Comparison of ENCODE assay signal across 24 mouse cellular contexts in genomic region chr12:103686050-103686449, GRCm38 (mm10). TPM values are rescaled to one million over a fixed set of nuclear protein-coding genes. Genes with fewer than 3 reads are reported as not detected.
DNase-seq lines count a peak whose midpoint lies in the region; ATAC-seq lines count a peak whose summit lies in the region.
"Had no signal": no experiment of that assay in that cellular context is flagged by ENCODE, and none has a peak within 500 bp of the region (broad histone marks: within the 10 kb centered on the region; RNA-seq: fewer than 3 reads in every experiment).

No protein-coding gene starts in this region.

- 45% methylated on average over 3 of the region's 3 CpGs for WGBS in liver, embryonic 15.5 days (ENCODE audit: insufficient replicate concordance)
- WGBS in hindbrain, embryonic 16.5 days, result 78% methylated on average over 3 of the region's 3 CpGs
- WGBS in hindbrain, embryonic 14.5 days, result 84% methylated on average over 3 of the region's 3 CpGs

- peak overlapping the region; percentile 25 for H3K27ac ChIP-seq in liver, embryonic 15.5 days (replicated peaks)
- no peak overlapping the region for H3K27ac ChIP-seq in hindbrain, embryonic 16.5 days (ENCODE audit: low read depth, low read length)
- H3K27ac ChIP-seq in hindbrain, embryonic 14.5 days, result no peak overlapping the region
- H3K27ac ChIP-seq: embryonic facial prominence, embryonic 10.5 days; forebrain, embryonic 13.5 days; gastrocnemius, adult 2 months; heart, embryonic 15.5 days; kidney, embryonic 15.5 days; midbrain, embryonic 15.5 days had no signal

- H3K4me3 ChIP-seq in liver, embryonic 15.5 days (replicated peaks), result no peak overlapping the region
- no peak overlapping the region for H3K4me3 ChIP-seq in hindbrain, embryonic 16.5 days (ENCODE audit: low read length)
- no peak overlapping the region for H3K4me3 ChIP-seq in hindbrain, embryonic 14.5 days (replicated peaks; ENCODE audit: low read length)
- H3K4me3 ChIP-seq: embryonic facial prominence, embryonic 10.5 days; forebrain, embryonic 13.5 days; gastrocnemius, adult 2 months; heart, embryonic 15.5 days; kidney, embryonic 15.5 days; midbrain, embryonic 15.5 days had no signal

- DNase-seq in left cerebral cortex, adult 18-20 months (ENCODE audit: low spot score in 2 of 2), result peak; percentile 54 to 69
- DNase-seq in left cerebral cortex, postnatal 10 days (ENCODE audit: extremely low spot score in 1 of 2, low spot score in 2 of 2), result no peak
- peak; percentile 59 to 64 for DNase-seq in frontal cortex, adult 2 months (ENCODE audit: extremely low spot score in 1 of 2, low spot score in 1 of 2)
- peak; percentile 25 for DNase-seq in layer of hippocampus, adult 9-10 months (ENCODE audit: low spot score)
- DNase-seq in hindbrain, embryonic 14.5 days (ENCODE audit: low spot score), result no peak
- DNase-seq: adrenal gland, postnatal 14 days; B cell, adult 2 months; cerebellum, adult 18-20 months; cerebellum, postnatal 36 days; gastrocnemius, adult 2 months; heart, adult 11 months; thymus, adult 18-20 months had no signal

- H3K9me3 ChIP-seq in liver, embryonic 15.5 days (replicated peaks), result no peaks in the 10 kb centered on the region
- H3K9me3 ChIP-seq in hindbrain, embryonic 16.5 days (ENCODE audit: control insufficient read depth, low read length), result no peaks in the 10 kb centered on the region
- H3K9me3 ChIP-seq in hindbrain, embryonic 14.5 days (ENCODE audit: control insufficient read depth, low read length), result no peaks in the 10 kb centered on the region
- H3K9me3 ChIP-seq: embryonic facial prominence, embryonic 10.5 days; forebrain, embryonic 13.5 days; heart, embryonic 15.5 days; kidney, embryonic 15.5 days; midbrain, embryonic 15.5 days had no signal

- no peaks in the 10 kb centered on the region for H3K27me3 ChIP-seq in liver, embryonic 15.5 days
- no peaks in the 10 kb centered on the region for H3K27me3 ChIP-seq in hindbrain, embryonic 16.5 days (replicated peaks; ENCODE audit: control insufficient read depth, insufficient read depth, low read length)
- H3K27me3 ChIP-seq in hindbrain, embryonic 14.5 days (ENCODE audit: control insufficient read depth, insufficient read depth, low read length), result no peaks in the 10 kb centered on the region
- H3K27me3 ChIP-seq: forebrain, embryonic 13.5 days; heart, embryonic 15.5 days; kidney, embryonic 15.5 days; midbrain, embryonic 15.5 days had no signal

- no peak overlapping the region for H3K9ac ChIP-seq in liver, embryonic 15.5 days
- no peak overlapping the region for H3K9ac ChIP-seq in hindbrain, embryonic 16.5 days (ENCODE audit: low read depth, low read length)
- H3K9ac ChIP-seq in hindbrain, embryonic 14.5 days, result no peak overlapping the region
- H3K9ac ChIP-seq: forebrain, embryonic 13.5 days; heart, embryonic 15.5 days; kidney, embryonic 15.5 days; midbrain, embryonic 15.5 days had no signal

- no peaks in the 10 kb centered on the region; the same call in 1 of the 2 replicates for H3K4me1 ChIP-seq in liver, embryonic 15.5 days (replicated peaks)
- no peaks in the 10 kb centered on the region for H3K4me1 ChIP-seq in hindbrain, embryonic 16.5 days (ENCODE audit: control insufficient read depth, insufficient read depth, low read depth, low read length)
- H3K4me1 ChIP-seq in hindbrain, embryonic 14.5 days (replicated peaks; ENCODE audit: control insufficient read depth, insufficient read depth, low read length), result no peaks in the 10 kb centered on the region
- H3K4me1 ChIP-seq: embryonic facial prominence, embryonic 10.5 days; forebrain, embryonic 13.5 days; heart, embryonic 15.5 days; kidney, embryonic 15.5 days; midbrain, embryonic 15.5 days had no signal

- no peak overlapping the region for H3K4me2 ChIP-seq in liver, embryonic 15.5 days
- H3K4me2 ChIP-seq in hindbrain, embryonic 16.5 days (ENCODE audit: low read length), result no peak overlapping the region
- no peak overlapping the region for H3K4me2 ChIP-seq in hindbrain, embryonic 14.5 days (replicated peaks)
- H3K4me2 ChIP-seq: forebrain, embryonic 13.5 days; heart, embryonic 15.5 days; kidney, embryonic 15.5 days; midbrain, embryonic 15.5 days had no signal

- no peaks in the 10 kb centered on the region for H3K36me3 ChIP-seq in liver, embryonic 15.5 days (replicated peaks)
- no peaks in the 10 kb centered on the region for H3K36me3 ChIP-seq in hindbrain, embryonic 16.5 days (ENCODE audit: control insufficient read depth, insufficient read depth, low read length)
- no peaks in the 10 kb centered on the region for H3K36me3 ChIP-seq in hindbrain, embryonic 14.5 days (replicated peaks; ENCODE audit: control insufficient read depth, insufficient read depth)
- H3K36me3 ChIP-seq: embryonic facial prominence, embryonic 10.5 days; heart, embryonic 15.5 days; kidney, embryonic 15.5 days; midbrain, embryonic 15.5 days had no signal

- intact Hi-C loops in left cerebral cortex, postnatal 10 days (cut with DNase I), result no loop called here

- no peak for ATAC-seq in liver, embryonic 15.5 days (ENCODE audit: insufficient read depth)
- no peak for ATAC-seq in hindbrain, embryonic 16.5 days
- no peak for ATAC-seq in hindbrain, embryonic 14.5 days (ENCODE audit: low FRiP score)
- ATAC-seq: forebrain, embryonic 13.5 days; lung, postnatal 0 days; midbrain, embryonic 15.5 days had no signal

RNA-seq across cellular contexts. Expression of gene Serpina1f, which starts 9.3 kb away (rescaled TPM):
- not detected for total RNA-seq in left cerebral cortex, adult 18-20 months (2021)
- total RNA-seq in left cerebral cortex, postnatal 10 days (2021), result not detected
- not detected in 2 replicates for polyA plus RNA-seq in frontal cortex, adult 2 months (2012; rRNA removed)
- polyA plus RNA-seq in liver, embryonic 15.5 days (2015; fragmentation: Nextera tagmentation; extraction: Ambion mirVana), result 0.05 TPM in 2 replicates
- not detected in 2 replicates for polyA plus RNA-seq in hindbrain, embryonic 16.5 days (2015; fragmentation: Nextera tagmentation; extraction: Ambion mirVana)
- polyA plus RNA-seq in hindbrain, embryonic 14.5 days (2014; fragmentation: Nextera tagmentation; extraction: Ambion mirVana), result not detected in 2 replicates
- total RNA-seq: adrenal gland, postnatal 14 days; gastrocnemius, adult 2 months; hematopoietic stem cell, adult 5-6 weeks; layer of hippocampus, postnatal 14 days; megakaryocyte, adult 5-6 weeks had no signal
- polyA plus RNA-seq: embryonic facial prominence, embryonic 10.5 days; forebrain, embryonic 13.5 days; heart, embryonic 15.5 days; kidney, embryonic 15.5 days; limb, embryonic 14.5 days; lung, postnatal 0 days; midbrain, embryonic 15.5 days had no signal

RNA-seq across cellular contexts. Expression of gene Serpina16, which starts 10.1 kb away (rescaled TPM):
- total RNA-seq in left cerebral cortex, adult 18-20 months (2021), result not detected
- total RNA-seq in left cerebral cortex, postnatal 10 days (2021), result not detected
- not detected in 2 replicates for polyA plus RNA-seq in frontal cortex, adult 2 months (2012; rRNA removed)
- 0.17 TPM in 1 of 2 replicates, not detected in the other for polyA plus RNA-seq in liver, embryonic 15.5 days (2015; fragmentation: Nextera tagmentation; extraction: Ambion mirVana)
- polyA plus RNA-seq in hindbrain, embryonic 16.5 days (2015; fragmentation: Nextera tagmentation; extraction: Ambion mirVana), result 0.10 TPM in 1 of 2 replicates, not detected in the other
- polyA plus RNA-seq in hindbrain, embryonic 14.5 days (2014; fragmentation: Nextera tagmentation; extraction: Ambion mirVana), result not detected in 2 replicates
- total RNA-seq: adrenal gland, postnatal 14 days; gastrocnemius, adult 2 months; hematopoietic stem cell, adult 5-6 weeks; layer of hippocampus, postnatal 14 days; megakaryocyte, adult 5-6 weeks had no signal
- polyA plus RNA-seq: embryonic facial prominence, embryonic 10.5 days; forebrain, embryonic 13.5 days; heart, embryonic 15.5 days; kidney, embryonic 15.5 days; limb, embryonic 14.5 days; lung, postnatal 0 days; midbrain, embryonic 15.5 days had no signal

RNA-seq across cellular contexts. Expression of gene Serpina6, which starts 29.0 kb away (rescaled TPM):
- not detected for total RNA-seq in left cerebral cortex, adult 18-20 months (2021)
- total RNA-seq in left cerebral cortex, postnatal 10 days (2021), result not detected
- polyA plus RNA-seq in frontal cortex, adult 2 months (2012; rRNA removed), result not detected in 2 replicates
- 1,444 and 1,483 TPM in 2 replicates for polyA plus RNA-seq in liver, embryonic 15.5 days (2015; fragmentation: Nextera tagmentation; extraction: Ambion mirVana)
- polyA plus RNA-seq in hindbrain, embryonic 16.5 days (2015; fragmentation: Nextera tagmentation; extraction: Ambion mirVana), result not detected in 2 replicates
- polyA plus RNA-seq in hindbrain, embryonic 14.5 days (2014; fragmentation: Nextera tagmentation; extraction: Ambion mirVana), result not detected in 2 replicates
- total RNA-seq: gastrocnemius, adult 2 months; hematopoietic stem cell, adult 5-6 weeks; layer of hippocampus, postnatal 14 days; megakaryocyte, adult 5-6 weeks had no signal
- polyA plus RNA-seq: embryonic facial prominence, embryonic 10.5 days; forebrain, embryonic 13.5 days; lung, postnatal 0 days; midbrain, embryonic 15.5 days had no signal

RNA-seq across cellular contexts. Expression of gene Serpina10, which starts 54.8 kb away (rescaled TPM):
- total RNA-seq in left cerebral cortex, adult 18-20 months (2021), result not detected
- total RNA-seq in left cerebral cortex, postnatal 10 days (2021), result not detected
- 0.02 TPM in 1 of 2 replicates, not detected in the other for polyA plus RNA-seq in frontal cortex, adult 2 months (2012; rRNA removed)
- polyA plus RNA-seq in liver, embryonic 15.5 days (2015; fragmentation: Nextera tagmentation; extraction: Ambion mirVana), result 44.0 and 44.7 TPM in 2 replicates
- polyA plus RNA-seq in hindbrain, embryonic 16.5 days (2015; fragmentation: Nextera tagmentation; extraction: Ambion mirVana), result 0.04 TPM in 1 of 2 replicates, not detected in the other
- 0.11 TPM in 1 of 2 replicates, not detected in the other for polyA plus RNA-seq in hindbrain, embryonic 14.5 days (2014; fragmentation: Nextera tagmentation; extraction: Ambion mirVana)
- total RNA-seq: gastrocnemius, adult 2 months; hematopoietic stem cell, adult 5-6 weeks; megakaryocyte, adult 5-6 weeks had no signal
- polyA plus RNA-seq: embryonic facial prominence, embryonic 10.5 days; forebrain, embryonic 13.5 days; heart, embryonic 15.5 days; limb, embryonic 14.5 days had no signal

Comparison
In these comparisons a context has a peak if more than half of its experiments do, and no peak if none do; other contexts are left out.
1. DNase-seq: peak in left cerebral cortex, adult 18-20 months (2 of 2), frontal cortex, adult 2 months (2 of 2) and layer of hippocampus, adult 9-10 months (single experiment); none in left cerebral cortex, postnatal 10 days (0 of 2) and hindbrain, embryonic 14.5 days (single experiment).
2. RNA of gene Serpina6, which starts 29.0 kb away (polyA plus RNA-seq): 1,444 to 1,483 TPM in liver, embryonic 15.5 days; not detected in frontal cortex, adult 2 months, not detected in hindbrain, embryonic 16.5 days and not detected in hindbrain, embryonic 14.5 days; every median in the first group is over 1,000 times any median in the second.